ENCODE assay signal across 22 mouse cellular contexts in the genomic region with DNA sequence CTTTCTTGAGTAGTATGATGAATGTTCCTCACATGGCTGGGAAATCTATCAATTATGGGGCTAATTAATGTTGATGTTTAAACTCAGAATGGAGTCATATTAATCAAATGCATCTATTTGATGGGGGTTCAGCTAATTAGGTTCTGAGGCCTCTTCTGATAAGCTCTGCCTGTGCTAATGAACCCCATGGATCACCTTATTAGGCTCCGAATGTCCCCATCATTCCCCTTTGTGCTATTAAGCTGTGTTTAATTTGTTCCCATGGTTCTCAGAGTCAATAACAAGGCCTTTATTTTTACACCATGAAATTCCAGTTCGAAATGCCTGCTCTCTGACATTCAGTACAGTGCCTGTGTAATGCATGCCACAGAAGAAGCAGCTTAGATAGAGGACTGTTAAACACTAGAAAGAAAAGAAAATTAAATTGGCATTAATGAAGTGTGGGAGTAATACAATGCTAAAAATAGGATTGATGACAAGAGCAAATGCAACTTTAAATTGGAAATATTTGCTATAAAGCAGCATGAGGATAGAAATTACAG.
A peak's percentile ranks its signal among the peaks of the same experiment; 100 is the strongest.
DNase-seq lines count a peak whose midpoint lies in the region; ATAC-seq and TF ChIP-seq lines count a peak whose summit lies in the region.
"Had no signal": no experiment of that assay in that cellular context is flagged by ENCODE, and none has a peak within 500 bp of the region (broad histone marks: within the 10 kb centered on the region; RNA-seq: fewer than 3 reads in every experiment).

No protein-coding gene starts in this region.

- no peak overlapping the region for H3K4me3 ChIP-seq in forebrain, embryonic 11.5 days (ENCODE audit: low read depth, low read length)
- no peak overlapping the region for H3K4me3 ChIP-seq in forebrain, embryonic 10.5 days
- no peak overlapping the region for H3K4me3 ChIP-seq in midbrain, embryonic 12.5 days
- H3K4me3 ChIP-seq in midbrain, postnatal 0 days (ENCODE audit: low read depth, low read length): no peak overlapping the region
- no peak overlapping the region for H3K4me3 ChIP-seq in forebrain, embryonic 14.5 days (ENCODE audit: low read depth, low read length)
- H3K4me3 ChIP-seq: gastrocnemius, adult 2 months; heart, embryonic 15.5 days; left cerebral cortex, adult 2 months; liver, embryonic 13.5 days had no signal

- H3K36me3 ChIP-seq in forebrain, embryonic 11.5 days (ENCODE audit: control insufficient read depth, insufficient read depth, low read length): no peaks in the 10 kb centered on the region
- no peaks in the 10 kb centered on the region for H3K36me3 ChIP-seq in forebrain, embryonic 10.5 days (replicated peaks)
- H3K36me3 ChIP-seq in midbrain, embryonic 12.5 days: no peaks in the 10 kb centered on the region
- H3K36me3 ChIP-seq in midbrain, postnatal 0 days (ENCODE audit: insufficient read depth, low read length): no peaks in the 10 kb centered on the region
- no peaks in the 10 kb centered on the region for H3K36me3 ChIP-seq in forebrain, embryonic 14.5 days (ENCODE audit: control insufficient read depth, insufficient read depth, low read length)
- H3K36me3 ChIP-seq: heart, embryonic 15.5 days; liver, embryonic 13.5 days had no signal

- WGBS in forebrain, embryonic 11.5 days: 34% methylated on average over 2 of the region's 2 CpGs
- 45% methylated on average over 2 of the region's 2 CpGs for WGBS in forebrain, embryonic 10.5 days
- 59% methylated on average over 2 of the region's 2 CpGs for WGBS in midbrain, embryonic 12.5 days
- WGBS in midbrain, postnatal 0 days: 48% methylated on average over 2 of the region's 2 CpGs
- WGBS in forebrain, embryonic 14.5 days: 3% methylated on average over 2 of the region's 2 CpGs

- H3K27ac ChIP-seq in forebrain, embryonic 11.5 days (ENCODE audit: low read depth, low read length): no peak overlapping the region
- no peak overlapping the region for H3K27ac ChIP-seq in forebrain, embryonic 10.5 days
- no peak overlapping the region for H3K27ac ChIP-seq in midbrain, embryonic 12.5 days (replicated peaks)
- H3K27ac ChIP-seq in midbrain, postnatal 0 days (ENCODE audit: low read depth, low read length): no peak overlapping the region
- H3K27ac ChIP-seq in forebrain, embryonic 14.5 days (ENCODE audit: low read depth, low read length): no peak overlapping the region
- H3K27ac ChIP-seq: gastrocnemius, adult 2 months; heart, embryonic 15.5 days; left cerebral cortex, adult 2 months; liver, embryonic 13.5 days had no signal

- TF ChIP-seq CTCF in midbrain, postnatal 0 days (IDR thresholded peaks at IDR 0.05): no peak

- no peaks in the 10 kb centered on the region for H3K4me1 ChIP-seq in forebrain, embryonic 11.5 days (replicated peaks; ENCODE audit: control insufficient read depth, insufficient read depth, low read length)
- peaks cover 8% of the 10 kb centered on the region for H3K4me1 ChIP-seq in forebrain, embryonic 10.5 days
- 0 out of 2 replicates have a peak, but pooled peaks cover 4% of the 10 kb centered on the region for H3K4me1 ChIP-seq in midbrain, embryonic 12.5 days
- no peaks in the 10 kb centered on the region for H3K4me1 ChIP-seq in midbrain, postnatal 0 days (ENCODE audit: insufficient read depth, low read length)
- H3K4me1 ChIP-seq in forebrain, embryonic 14.5 days (ENCODE audit: control insufficient read depth, insufficient read depth, low read length): peaks cover 5% of the 10 kb centered on the region; the same call in 1 of the 2 replicates
- H3K4me1 ChIP-seq: heart, embryonic 15.5 days; liver, embryonic 13.5 days had no signal

- H3K9me3 ChIP-seq in forebrain, embryonic 11.5 days (ENCODE audit: control insufficient read depth, low read length): no peaks in the 10 kb centered on the region
- no peaks in the 10 kb centered on the region for H3K9me3 ChIP-seq in forebrain, embryonic 10.5 days
- no peaks in the 10 kb centered on the region for H3K9me3 ChIP-seq in midbrain, embryonic 12.5 days
- H3K9me3 ChIP-seq in midbrain, postnatal 0 days (ENCODE audit: low read length): no peaks in the 10 kb centered on the region
- no peaks in the 10 kb centered on the region for H3K9me3 ChIP-seq in forebrain, embryonic 14.5 days (replicated peaks; ENCODE audit: control insufficient read depth, low read length)
- H3K9me3 ChIP-seq: heart, embryonic 15.5 days; liver, embryonic 13.5 days had no signal

- DNase-seq in forebrain, embryonic 11.5 days (ENCODE audit: low spot score): no peak
- no peak for DNase-seq in forebrain, embryonic 10.5 days (ENCODE audit: extremely low spot score, low spot score)
- no peak for DNase-seq in midbrain, postnatal 0 days (ENCODE audit: low spot score)
- peak; percentile 50 for DNase-seq in forebrain, embryonic 14.5 days (ENCODE audit: low spot score)
- peak; percentile 18 for DNase-seq in retina, embryonic 14.5 days (ENCODE audit: low spot score)
- no peak for DNase-seq in cerebellum, postnatal 36 days
- DNase-seq: adrenal gland, postnatal 14 days; cerebellum, adult 8-10 months; gastrocnemius, adult 2 months; heart, postnatal 36 days; kidney, adult 18-20 months; kidney, postnatal 4 days; liver, embryonic 13.5 days; lung, adult 2 months; lung, postnatal 14 days; thymus, adult 2 months; thymus, postnatal 4 days had no signal

- no peak overlapping the region for H3K9ac ChIP-seq in forebrain, embryonic 11.5 days (ENCODE audit: low read length)
- H3K9ac ChIP-seq in midbrain, embryonic 12.5 days (replicated peaks): no peak overlapping the region
- no peak overlapping the region for H3K9ac ChIP-seq in midbrain, postnatal 0 days (replicated peaks; ENCODE audit: low read length, poor library complexity, severe bottlenecking)
- no peak overlapping the region for H3K9ac ChIP-seq in forebrain, embryonic 14.5 days (ENCODE audit: low read length)
- H3K9ac ChIP-seq: heart, embryonic 15.5 days; liver, embryonic 13.5 days had no signal

- H3K27me3 ChIP-seq in forebrain, embryonic 11.5 days (ENCODE audit: control insufficient read depth, insufficient read depth, low read length): no peaks in the 10 kb centered on the region
- H3K27me3 ChIP-seq in forebrain, embryonic 10.5 days (ENCODE audit: poor library complexity, severe bottlenecking): no peaks in the 10 kb centered on the region
- no peaks in the 10 kb centered on the region for H3K27me3 ChIP-seq in midbrain, embryonic 12.5 days
- no peaks in the 10 kb centered on the region for H3K27me3 ChIP-seq in midbrain, postnatal 0 days (ENCODE audit: insufficient read depth, low read length)
- no peaks in the 10 kb centered on the region for H3K27me3 ChIP-seq in forebrain, embryonic 14.5 days (replicated peaks; ENCODE audit: control insufficient read depth, insufficient read depth, low read length)
- H3K27me3 ChIP-seq: heart, embryonic 15.5 days; liver, embryonic 13.5 days had no signal

- ATAC-seq in forebrain, embryonic 11.5 days (replicated peaks; ENCODE audit: low FRiP score): peak; percentile 86
- peak; percentile 65; the same call in 1 of the 2 replicates for ATAC-seq in midbrain, embryonic 12.5 days (ENCODE audit: low FRiP score, low read depth)
- no peak for ATAC-seq in midbrain, postnatal 0 days (ENCODE audit: low FRiP score)
- peak; percentile 67; the same call in 1 of the 2 replicates for ATAC-seq in forebrain, embryonic 14.5 days
- ATAC-seq: CD4-positive, CD25-positive, alpha-beta regulatory T cell, adult 4 months; inflammation-experienced regulatory T-cells, adult 6 months had no signal

- H3K4me2 ChIP-seq in forebrain, embryonic 11.5 days (ENCODE audit: low read depth, low read length, severe bottlenecking): no peak overlapping the region
- H3K4me2 ChIP-seq in midbrain, embryonic 12.5 days (replicated peaks): no peak overlapping the region
- H3K4me2 ChIP-seq in midbrain, postnatal 0 days (ENCODE audit: low read depth, low read length, poor library complexity, severe bottlenecking): no peak overlapping the region
- H3K4me2 ChIP-seq in forebrain, embryonic 14.5 days (ENCODE audit: low read length): no peak overlapping the region
- H3K4me2 ChIP-seq: heart, embryonic 15.5 days; liver, embryonic 13.5 days had no signal

Comparison
In these comparisons a context has a peak if more than half of its experiments do, and no peak if none do; other contexts are left out.
1. DNase-seq: peak in forebrain, embryonic 14.5 days (single experiment) and retina, embryonic 14.5 days (single experiment); none in forebrain, embryonic 11.5 days (single experiment), forebrain, embryonic 10.5 days (single experiment), midbrain, postnatal 0 days (single experiment) and cerebellum, postnatal 36 days (0 of 2).